In the genomic region with DNA sequence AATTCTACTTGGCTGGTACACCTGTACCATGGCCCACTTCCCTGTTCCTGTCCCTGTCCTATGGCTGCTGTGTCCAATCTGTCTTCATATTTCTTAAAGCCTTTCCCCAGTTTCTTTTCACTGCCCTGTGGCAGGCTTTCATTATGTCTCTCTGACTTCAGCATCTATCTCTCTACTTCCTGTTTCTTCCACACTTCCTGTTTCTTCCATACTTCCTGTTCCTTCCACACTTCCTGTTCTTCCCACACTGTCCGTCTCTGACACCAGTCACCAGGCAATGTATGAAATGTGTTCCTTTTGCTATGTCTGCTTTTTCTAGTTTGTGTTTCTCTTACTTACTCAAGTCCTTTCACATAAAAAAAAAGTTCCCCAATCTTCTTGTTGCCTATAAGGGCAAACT, we compare ENCODE assay signal across 19 mouse cellular contexts. TPM values are rescaled to one million over a fixed set of nuclear protein-coding genes. Genes with fewer than 3 reads are reported as not detected.
DNase-seq lines count a peak whose midpoint lies in the region; ATAC-seq and TF ChIP-seq lines count a peak whose summit lies in the region.
"Had no signal": no experiment of that assay in that cellular context is flagged by ENCODE, and none has a peak within 500 bp of the region (broad histone marks: within the 10 kb centered on the region; RNA-seq: fewer than 3 reads in every experiment).

No protein-coding gene starts in this region.

- no peaks in the 10 kb centered on the region for H3K36me3 ChIP-seq in lung, postnatal 0 days (ENCODE audit: insufficient read depth, low read length)
- H3K36me3 ChIP-seq: embryonic facial prominence, embryonic 10.5 days; heart, embryonic 13.5 days; hindbrain, embryonic 10.5 days had no signal

- peak; percentile 9 for DNase-seq in lung, postnatal 0 days (ENCODE audit: low spot score)
- DNase-seq in lung, postnatal 14 days: no peak
- no peak for DNase-seq in right cerebral cortex, postnatal 10 days (ENCODE audit: low spot score in 2 of 2)
- DNase-seq in gastrocnemius, postnatal 36 days: no peak
- DNase-seq: adrenal gland, postnatal 14 days; cerebellum, adult 18-20 months; cerebellum, adult 9-11 months; cerebellum, postnatal 36 days; heart, adult 2 months had no signal

- no peak overlapping the region for H3K9ac ChIP-seq in lung, postnatal 0 days (replicated peaks; ENCODE audit: low read depth)
- H3K9ac ChIP-seq: heart, embryonic 13.5 days; hindbrain, embryonic 14.5 days had no signal

- WGBS in lung, postnatal 0 days: 45% methylated on average over 1 of the region's 1 CpGs

- no peak for TF ChIP-seq CTCF in lung, postnatal 0 days (IDR thresholded peaks at IDR 0.05)
- no peak for TF ChIP-seq CTCF in bone marrow macrophage, adult 2 months (IDR thresholded peaks at IDR 0.05; ENCODE audit: low read depth, low read length)

- no peaks in the 10 kb centered on the region for H3K27me3 ChIP-seq in lung, postnatal 0 days (replicated peaks; ENCODE audit: insufficient read depth, low read length)
- H3K27me3 ChIP-seq: heart, embryonic 13.5 days; Patski had no signal

- TF ChIP-seq POLR2A in bone marrow macrophage, adult 2 months (IDR thresholded peaks at IDR 0.05; ENCODE audit: borderline replicate concordance, low read depth, low read length): no peak

- TF ChIP-seq EP300 in lung, postnatal 0 days (IDR thresholded peaks at IDR 0.05): no peak

- H3K4me2 ChIP-seq in lung, postnatal 0 days (replicated peaks; ENCODE audit: low read depth, low read length): no peak overlapping the region
- H3K4me2 ChIP-seq: heart, embryonic 13.5 days; hindbrain, embryonic 14.5 days had no signal

- no peak for ATAC-seq in lung, postnatal 0 days
- ATAC-seq in hematopoietic stem cell, adult 5-6 weeks (replicated peaks in 1 of 2; ENCODE audit: insufficient read depth in 1 of 2, low FRiP score in 2 of 2, low TSS enrichment in 1 of 2, low read depth in 1 of 2, poor library complexity in 2 of 2, severe bottlenecking in 2 of 2): peak; percentile 22 to 56; a peak in 2 of 4 replicates
- peak; percentile 83 for ATAC-seq in megakaryocyte progenitor cell, adult 5-6 weeks (replicated peaks; ENCODE audit: poor library complexity)
- ATAC-seq: forebrain, embryonic 14.5 days; intestine, embryonic 16.5 days; Patski had no signal

- H3K4me1 ChIP-seq in lung, postnatal 0 days (ENCODE audit: insufficient read depth, low read depth, low read length): no peaks in the 10 kb centered on the region
- peaks cover 30% of the 10 kb centered on the region for H3K4me1 ChIP-seq in bone marrow macrophage, adult 2 months (ENCODE audit: control insufficient read depth, insufficient read depth, low read length)
- H3K4me1 ChIP-seq: embryonic facial prominence, embryonic 10.5 days; heart, embryonic 13.5 days; hindbrain, embryonic 10.5 days had no signal

- intact Hi-C loops in gastrocnemius, postnatal 36 days (cut with DNase I): no loop called here

- no peaks in the 10 kb centered on the region for H3K9me3 ChIP-seq in lung, postnatal 0 days (ENCODE audit: low read length)
- H3K9me3 ChIP-seq: embryonic facial prominence, embryonic 10.5 days; heart, embryonic 13.5 days; hindbrain, embryonic 10.5 days had no signal

- H3K27ac ChIP-seq in lung, postnatal 0 days (ENCODE audit: low read length): no peak overlapping the region
- peak overlapping the region; percentile 89 for H3K27ac ChIP-seq in bone marrow macrophage, adult 2 months (ENCODE audit: insufficient read depth, low read depth, low read length)
- H3K27ac ChIP-seq: embryonic facial prominence, embryonic 10.5 days; heart, adult 2 months; heart, embryonic 13.5 days; hindbrain, embryonic 10.5 days; hindbrain, embryonic 14.5 days had no signal

- no peak overlapping the region for H3K4me3 ChIP-seq in lung, postnatal 0 days (ENCODE audit: low read depth, low read length)
- H3K4me3 ChIP-seq in bone marrow macrophage, adult 2 months (ENCODE audit: insufficient read depth, low read length): no peak overlapping the region
- H3K4me3 ChIP-seq: embryonic facial prominence, embryonic 10.5 days; heart, adult 2 months; heart, embryonic 13.5 days; hindbrain, embryonic 10.5 days had no signal

RNA-seq across cellular contexts. Expression of gene Btbd11, which starts 32.3 kb away (rescaled TPM):
- polyA plus RNA-seq in lung, postnatal 0 days (2015; fragmentation: Nextera tagmentation; extraction: Ambion mirVana): 0.61 and 0.98 TPM in 2 replicates
- 3.4 and 3.6 TPM in 2 replicates for polyA plus RNA-seq in bone marrow macrophage, adult 2 months (2012; ENCODE audit: insufficient read depth, insufficient read length, missing spikeins)
- 1.2 and 2.0 TPM in 2 replicates for total RNA-seq in hematopoietic stem cell, adult 5-6 weeks (2017)
- total RNA-seq in megakaryocyte progenitor cell, adult 5-6 weeks (2015): 2.7 and 2.8 TPM in 2 replicates
- 1.6 and 2.2 TPM in 2 replicates for total RNA-seq in megakaryocyte progenitor cell, adult 5-6 weeks (2017)
- total RNA-seq in gastrocnemius, postnatal 36 days (2021): under 1 TPM; 0.64 to 0.69 TPM
